Mouse (Mus musculus): ENCODE results near the gene Acat2.

DNA sequence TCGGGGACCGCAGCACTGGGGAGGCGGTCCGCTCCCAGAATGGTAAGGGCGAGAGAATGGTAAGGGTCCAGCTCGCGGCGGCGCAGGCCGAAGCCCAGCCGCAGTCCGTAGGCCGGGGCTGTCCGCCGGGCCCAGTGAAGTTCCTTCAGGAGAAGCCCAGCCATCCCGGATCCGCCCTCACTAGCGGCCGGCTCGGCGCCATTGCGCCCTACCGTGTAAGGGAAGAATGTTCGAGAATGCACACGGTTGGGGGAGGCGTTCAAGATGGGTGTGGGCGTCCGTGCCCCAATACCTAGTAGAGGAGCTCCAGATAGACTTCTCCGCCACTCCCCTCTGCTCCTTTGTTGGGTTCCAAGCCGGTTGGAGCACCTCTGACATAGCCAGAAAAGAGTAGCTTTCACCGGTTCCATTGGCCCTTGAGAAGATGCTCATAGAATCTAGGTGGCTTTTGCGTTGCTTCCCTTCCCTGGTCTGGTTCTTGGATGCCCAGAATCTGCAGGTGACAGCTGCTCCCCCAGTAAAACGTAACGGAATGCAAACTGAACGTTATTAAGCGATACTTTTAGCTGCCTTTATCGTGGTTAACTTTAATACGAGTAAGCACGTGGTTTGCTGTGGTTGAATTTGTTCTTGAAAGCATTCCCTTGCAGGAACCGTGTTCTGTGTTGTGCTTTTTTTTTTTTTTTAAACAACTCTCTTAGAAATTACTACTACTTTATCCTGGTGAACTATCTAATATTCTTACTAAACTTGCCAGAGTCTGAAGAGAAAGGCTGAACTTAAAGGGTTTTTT is 43.8 kb downstream of the Acat2 start:
- no peak for TF ChIP-seq CTCF (IDR thresholded peaks at IDR 0.05; ENCODE audit: extremely low read depth, insufficient read length, insufficient replicate concordance, low read depth, low read length)
- TF ChIP-seq POLR2A (IDR thresholded peaks at IDR 0.05; ENCODE audit: low read depth, low read length) = no peak
